Mouse (Mus musculus): ENCODE results near the gene Acsm5. TPM values are rescaled to one million over a fixed set of nuclear protein-coding genes. Genes with fewer than 3 reads are reported as not detected.

Acsm5 gene
- polyA plus RNA-seq (2014; fragmentation: Illumina TruSeq; extraction: RNeasy Lipid Tissue Mini Kit (QIAGEN cat#74804); ENCODE audit: insufficient read depth, low read depth, low replicate concordance), result 0.30 TPM

DNA sequence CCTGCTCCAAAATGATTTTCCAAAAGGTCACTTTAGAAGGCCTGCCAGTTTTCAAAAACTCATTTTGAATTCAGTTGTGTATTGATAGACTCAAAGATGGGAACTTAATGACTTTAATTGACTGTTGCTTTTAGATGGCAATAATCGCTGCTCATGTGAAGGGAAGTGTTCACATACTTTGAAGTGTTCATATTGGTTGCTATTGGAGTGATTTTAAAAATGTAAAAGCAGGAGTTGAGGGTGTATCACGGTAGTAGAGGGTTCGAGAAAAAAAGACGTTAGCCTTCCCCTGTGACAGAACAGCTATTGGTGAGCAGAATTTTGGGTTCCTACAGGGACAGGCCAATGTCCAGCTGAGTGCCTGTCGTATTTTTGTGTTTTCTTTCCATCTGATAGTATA is at the start of gene Acsm5:
TSS of gene Acsm5 (plus strand) at position 301 of the 400 bp plus-strand sequence.

DNA sequence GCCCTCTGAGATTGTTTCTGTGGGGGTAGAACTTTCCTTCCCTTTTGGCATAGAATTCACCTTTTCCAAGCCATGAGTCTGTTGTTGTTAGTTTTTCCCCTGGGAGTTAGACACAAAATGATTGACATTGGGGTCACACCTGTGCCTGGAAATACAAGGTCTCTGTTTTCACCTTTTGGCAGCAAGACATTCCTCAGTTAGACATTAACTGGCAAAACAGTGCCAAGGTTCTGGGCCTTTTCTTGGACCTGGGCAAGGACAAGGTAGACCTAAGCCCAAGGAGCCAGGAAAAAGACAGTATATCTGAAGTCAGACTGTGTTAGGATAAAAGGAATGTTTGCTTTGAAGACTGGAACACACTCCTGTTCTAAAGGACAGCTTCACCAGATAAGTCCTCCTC is 40.0 kb upstream of the Acsm5 start, which contains the start of gene Umod:
TSS of gene Umod (minus strand) at position 27 of the 400 bp plus-strand sequence.

GRCm38 (mm10) chr7:119523389-119523788 is 4.1 kb downstream of the Acsm5 start, which contains the start of gene Pdilt:
Gene Pdilt (minus strand): TSS chr7:119523489.

GRCm38 (mm10) chr7:119554040-119554439 is 34.8 kb downstream of the Acsm5 start, which contains the start of gene Acsm2:
Gene Acsm2 (plus strand): TSS chr7:119554340.

Other genes with a start within 250 kb of the Acsm5 start
- 1.2 TPM for gene Gp2, start 60.2 kb upstream of the Acsm5 start, polyA plus RNA-seq (2014; fragmentation: Illumina TruSeq; extraction: RNeasy Lipid Tissue Mini Kit (QIAGEN cat#74804); ENCODE audit: insufficient read depth, low read depth, low replicate concordance)
- gene Umod, start 40.2 kb upstream of the Acsm5 start, polyA plus RNA-seq (2014; fragmentation: Illumina TruSeq; extraction: RNeasy Lipid Tissue Mini Kit (QIAGEN cat#74804); ENCODE audit: insufficient read depth, low read depth, low replicate concordance), result not detected
- not detected for gene Pdilt, start 4.0 kb downstream of the Acsm5 start, polyA plus RNA-seq (2014; fragmentation: Illumina TruSeq; extraction: RNeasy Lipid Tissue Mini Kit (QIAGEN cat#74804); ENCODE audit: insufficient read depth, low read depth, low replicate concordance)
- gene Acsm2, start 34.9 kb downstream of the Acsm5 start, polyA plus RNA-seq (2014; fragmentation: Illumina TruSeq; extraction: RNeasy Lipid Tissue Mini Kit (QIAGEN cat#74804); ENCODE audit: insufficient read depth, low read depth, low replicate concordance), result not detected
- 7.8 TPM for gene Acsm1, start 87.6 kb downstream of the Acsm5 start, polyA plus RNA-seq (2014; fragmentation: Illumina TruSeq; extraction: RNeasy Lipid Tissue Mini Kit (QIAGEN cat#74804); ENCODE audit: insufficient read depth, low read depth, low replicate concordance)
- gene Acsm4, start 170.6 kb downstream of the Acsm5 start, polyA plus RNA-seq (2014; fragmentation: Illumina TruSeq; extraction: RNeasy Lipid Tissue Mini Kit (QIAGEN cat#74804); ENCODE audit: insufficient read depth, low read depth, low replicate concordance), result not detected
- gene Thumpd1, start 201.3 kb downstream of the Acsm5 start, polyA plus RNA-seq (2014; fragmentation: Illumina TruSeq; extraction: RNeasy Lipid Tissue Mini Kit (QIAGEN cat#74804); ENCODE audit: insufficient read depth, low read depth, low replicate concordance), result 16.5 TPM
- gene Acsm3, start 241.5 kb downstream of the Acsm5 start, polyA plus RNA-seq (2014; fragmentation: Illumina TruSeq; extraction: RNeasy Lipid Tissue Mini Kit (QIAGEN cat#74804); ENCODE audit: insufficient read depth, low read depth, low replicate concordance), result 2.7 TPM

Measured in lung, adult 10 weeks (tissue).